In the genomic region with DNA sequence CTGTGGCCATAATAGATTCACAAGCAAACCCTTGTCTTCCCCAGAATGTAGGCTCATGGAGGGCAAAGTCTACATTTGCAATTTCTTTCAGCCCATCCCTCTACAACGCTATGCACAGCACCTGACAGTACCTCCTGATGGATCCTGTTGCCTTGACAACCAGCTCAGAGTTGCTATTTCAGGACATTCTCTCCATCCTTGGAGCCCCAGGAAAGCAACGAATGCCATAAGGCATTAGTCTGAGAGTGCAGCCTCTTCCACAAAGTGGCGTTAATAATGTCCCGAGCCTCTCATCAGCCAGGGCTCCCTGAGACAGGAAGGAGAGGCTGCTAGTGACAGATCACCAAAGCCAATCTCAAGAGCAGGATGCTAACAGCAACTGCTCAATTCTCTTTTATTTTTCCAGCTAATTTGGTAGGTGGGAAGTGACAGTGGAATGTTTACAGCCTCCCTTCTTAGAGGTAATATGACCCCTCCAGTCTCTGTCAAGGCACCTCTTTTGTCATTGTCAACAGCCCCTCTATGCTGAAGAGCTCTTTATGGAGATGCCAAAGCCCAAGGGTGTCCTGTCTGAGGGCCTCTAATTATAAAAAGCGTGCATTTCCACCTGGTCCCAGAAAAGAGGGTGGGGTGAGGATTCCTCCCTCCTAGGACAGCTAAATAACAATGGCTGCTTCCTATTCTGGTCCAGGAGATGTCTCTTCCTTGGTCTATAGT, we compare ENCODE assay signal across 12 mouse cellular contexts.
DNase-seq lines count a peak whose midpoint lies in the region; ATAC-seq and TF ChIP-seq lines count a peak whose summit lies in the region.
"Had no signal": no experiment of that assay in that cellular context is flagged by ENCODE, and none has a peak within 500 bp of the region (broad histone marks: within the 10 kb centered on the region; RNA-seq: fewer than 3 reads in every experiment).

No protein-coding gene starts in this region.

- peak overlapping the region; percentile 17; the same call in 1 of the 2 replicates for H3K4me2 ChIP-seq in midbrain, embryonic 16.5 days (ENCODE audit: low read length)
- H3K4me2 ChIP-seq: heart, embryonic 11.5 days; kidney, embryonic 15.5 days; limb, embryonic 15.5 days had no signal

- no peak for TF ChIP-seq CTCF in heart, adult 2 months (IDR thresholded peaks at IDR 0.05)

- intact Hi-C loops in heart, adult 2 months (cut with DNase I), result no loop called here

- H3K9me3 ChIP-seq in midbrain, embryonic 16.5 days (replicated peaks; ENCODE audit: control insufficient read depth, low read length, poor library complexity, severe bottlenecking), result no peaks in the 10 kb centered on the region
- H3K9me3 ChIP-seq in embryonic facial prominence, embryonic 10.5 days, result no peaks in the 10 kb centered on the region
- H3K9me3 ChIP-seq: kidney, embryonic 15.5 days; limb, embryonic 15.5 days had no signal

- H3K79me2 ChIP-seq in heart, adult 2 months (replicated peaks; ENCODE audit: control insufficient read depth, insufficient read depth, low read length), result no peaks in the 10 kb centered on the region

- H3K27me3 ChIP-seq in heart, adult 2 months (ENCODE audit: control insufficient read depth, insufficient read depth, low read length), result no peaks in the 10 kb centered on the region
- no peaks in the 10 kb centered on the region for H3K27me3 ChIP-seq in midbrain, embryonic 16.5 days (ENCODE audit: control insufficient read depth, insufficient read depth, low read depth, low read length)
- no peaks in the 10 kb centered on the region for H3K27me3 ChIP-seq in embryonic facial prominence, embryonic 10.5 days (replicated peaks; ENCODE audit: low read depth, poor library complexity, severe bottlenecking)
- H3K27me3 ChIP-seq: kidney, embryonic 15.5 days; limb, embryonic 15.5 days; Patski had no signal

- H3K9ac ChIP-seq in heart, adult 2 months (ENCODE audit: low read depth, low read length), result no peak overlapping the region
- no peak overlapping the region for H3K9ac ChIP-seq in midbrain, embryonic 16.5 days (ENCODE audit: low read depth, low read length)
- H3K9ac ChIP-seq: kidney, embryonic 15.5 days; limb, embryonic 15.5 days had no signal

- ATAC-seq in midbrain, embryonic 16.5 days, result peak; percentile 96
- no peak for ATAC-seq in activated CD4-positive, CD25-positive, alpha-beta regulatory T cell, adult 4 months
- ATAC-seq: Patski had no signal

- no peak overlapping the region for H3K4me3 ChIP-seq in heart, adult 2 months
- H3K4me3 ChIP-seq in midbrain, embryonic 16.5 days (ENCODE audit: low read depth, low read length), result no peak overlapping the region
- H3K4me3 ChIP-seq in embryonic facial prominence, embryonic 10.5 days, result no peak overlapping the region
- H3K4me3 ChIP-seq: kidney, embryonic 15.5 days; limb, embryonic 15.5 days had no signal

- 36% methylated on average over 5 of the region's 5 CpGs for WGBS in heart, adult 2 months
- WGBS in midbrain, embryonic 16.5 days, result 26% methylated on average over 5 of the region's 5 CpGs
- 48% methylated on average over 5 of the region's 5 CpGs for WGBS in embryonic facial prominence, embryonic 10.5 days

- H3K27ac ChIP-seq in heart, adult 2 months, result no peak overlapping the region
- peak overlapping the region; percentile 86 for H3K27ac ChIP-seq in midbrain, embryonic 16.5 days (ENCODE audit: low read length)
- no peak overlapping the region for H3K27ac ChIP-seq in embryonic facial prominence, embryonic 10.5 days (replicated peaks)
- H3K27ac ChIP-seq: kidney, embryonic 15.5 days; limb, embryonic 15.5 days had no signal

- no peaks in the 10 kb centered on the region for H3K4me1 ChIP-seq in heart, adult 2 months (ENCODE audit: control insufficient read depth, insufficient read depth, low read length)
- H3K4me1 ChIP-seq in midbrain, embryonic 16.5 days (ENCODE audit: control insufficient read depth, insufficient read depth, low read length), result peaks cover 12% of the 10 kb centered on the region
- no peaks in the 10 kb centered on the region for H3K4me1 ChIP-seq in embryonic facial prominence, embryonic 10.5 days
- H3K4me1 ChIP-seq: kidney, embryonic 15.5 days; limb, embryonic 15.5 days had no signal

- H3K36me3 ChIP-seq in heart, adult 2 months (ENCODE audit: control insufficient read depth, insufficient read depth, low read length), result no peaks in the 10 kb centered on the region
- no peaks in the 10 kb centered on the region for H3K36me3 ChIP-seq in midbrain, embryonic 16.5 days (ENCODE audit: control insufficient read depth, insufficient read depth, low read length)
- no peaks in the 10 kb centered on the region for H3K36me3 ChIP-seq in embryonic facial prominence, embryonic 10.5 days (replicated peaks)
- H3K36me3 ChIP-seq: kidney, embryonic 15.5 days; limb, embryonic 15.5 days had no signal

- TF ChIP-seq EP300 in heart, adult 2 months (IDR thresholded peaks at IDR 0.05; ENCODE audit: insufficient read depth, low read depth, low read length), result no peak

- DNase-seq in heart, adult 11 months, result peak; percentile 81
- no peak for DNase-seq in heart, adult 2 months
- DNase-seq in cerebellum, adult 18-20 months, result peak; percentile 66 to 73
- DNase-seq in frontal cortex, postnatal 14 days (ENCODE audit: low spot score in 2 of 2), result peak; percentile 23 to 27
- DNase-seq in embryonic facial prominence, embryonic 10.5 days (ENCODE audit: low spot score), result no peak
- DNase-seq in kidney, adult 9 months, result no peak

- no peak for TF ChIP-seq POLR2A in heart, adult 2 months (IDR thresholded peaks at IDR 0.05; ENCODE audit: insufficient read depth, low read depth, low read length)

Comparison
In these comparisons a context has a peak if more than half of its experiments do, and no peak if none do; other contexts are left out.
1. DNase-seq: peak in heart, adult 11 months (single experiment), cerebellum, adult 18-20 months (2 of 2) and frontal cortex, postnatal 14 days (2 of 2); none in heart, adult 2 months (0 of 2), embryonic facial prominence, embryonic 10.5 days (single experiment) and kidney, adult 9 months (single experiment).